Mouse (Mus musculus) Muller cell, postnatal 12 days (primary cell): ENCODE measurements at regions not wholly inside any gene's neighbourhood (a gene's known extent, or its start where the extent isn't known, plus 50 kb on each side); places are given as distances from the start of the nearest gene placed in this dataset.
"Not testable (repeated sequence)": the region's sequence is repeated elsewhere in the genome, so short reads cannot be mapped to it uniquely, and the experiment has no call there.

ENCODE experiments used
- DNase-seq: peaks from one replicate; pipeline ENCODE4 v3.0.0-alpha.2; 2015; ENCODE audit errors: inconsistent ontology term

GRCm38 (mm10) chr15:3909471-3909870, 69.9 kb downstream of the Fbxo4 start:
- DNase-seq = no peak

- DNase-seq = peak; percentile 35
These were observed 70.7 kb downstream of the Fbxo4 start for GRCm38 (mm10) chr15:3908721-3909120.

GRCm38 (mm10) chr15:3905548-3905947, 73.8 kb downstream of the Fbxo4 start:
- DNase-seq = peak; percentile 91

GRCm38 (mm10) chr15:3878429-3878828, 100.9 kb downstream of the Fbxo4 start:
- DNase-seq = peak; percentile 72

- peak; percentile 13 for DNase-seq
These were observed 101.9 kb downstream of the Fbxo4 start for GRCm38 (mm10) chr15:3877506-3877905.

DNA sequence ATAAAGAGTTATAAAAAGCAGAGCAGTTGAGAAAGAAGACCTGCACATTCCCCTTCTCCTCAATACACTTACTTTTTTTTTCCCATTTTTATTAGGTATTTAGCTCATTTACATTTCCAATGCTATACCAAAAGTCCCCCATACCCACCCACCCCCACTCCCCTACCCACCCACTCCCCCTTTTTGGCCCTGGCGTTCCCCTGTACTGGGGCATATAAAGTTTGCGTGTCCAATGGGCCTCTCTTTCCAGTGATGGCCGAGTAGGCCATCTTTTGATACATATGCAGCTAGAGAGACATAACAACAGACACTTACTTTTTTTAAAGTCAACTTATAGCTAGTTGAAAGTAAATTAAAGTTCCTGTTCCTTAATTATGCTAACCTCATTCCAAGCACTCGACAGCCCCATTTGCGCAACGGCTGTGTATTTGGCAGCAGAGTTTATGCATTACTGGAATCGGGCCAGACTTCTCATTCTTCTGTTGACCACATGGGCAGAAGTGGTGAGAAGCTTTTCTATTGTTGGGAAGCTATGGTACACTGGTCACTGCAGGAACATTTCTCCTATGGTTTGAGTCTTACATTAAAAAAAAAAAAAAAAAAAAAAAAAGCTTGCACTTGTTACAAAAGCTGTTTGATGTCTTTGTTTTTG, 104.0 kb downstream of the Fbxo4 start:
- DNase-seq = peak; percentile 84

DNA sequence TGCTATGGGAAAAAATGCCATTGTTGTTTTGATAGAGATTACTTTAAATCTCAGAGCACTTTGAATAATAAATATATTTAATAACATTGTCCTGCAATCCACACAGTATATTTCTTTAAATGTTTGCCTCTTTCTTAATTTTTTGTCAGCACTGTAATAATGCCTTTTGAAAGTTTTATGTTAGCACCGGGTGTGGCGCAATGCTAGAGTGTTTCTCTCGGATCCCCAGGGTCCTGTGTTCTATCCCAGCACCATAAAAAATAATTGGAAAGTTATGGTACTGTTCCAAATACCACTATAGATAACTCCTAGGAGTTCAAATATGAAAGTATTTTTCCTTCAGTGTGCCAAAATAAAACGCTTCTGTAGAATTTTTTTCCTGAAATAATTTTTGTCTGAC, 147.6 kb downstream of the Fbxo4 start:
- DNase-seq = no peak

GRCm38 (mm10) chr15:3805430-3805829, 173.9 kb downstream of the Fbxo4 start:
- DNase-seq = no peak

- no peak for DNase-seq
These were observed 192.6 kb upstream of the Ghr start for GRCm38 (mm10) chr15:3775865-3776264.

GRCm38 (mm10) chr15:3772228-3772789, 189.0 kb upstream of the Ghr start:
- DNase-seq = no peak

DNA sequence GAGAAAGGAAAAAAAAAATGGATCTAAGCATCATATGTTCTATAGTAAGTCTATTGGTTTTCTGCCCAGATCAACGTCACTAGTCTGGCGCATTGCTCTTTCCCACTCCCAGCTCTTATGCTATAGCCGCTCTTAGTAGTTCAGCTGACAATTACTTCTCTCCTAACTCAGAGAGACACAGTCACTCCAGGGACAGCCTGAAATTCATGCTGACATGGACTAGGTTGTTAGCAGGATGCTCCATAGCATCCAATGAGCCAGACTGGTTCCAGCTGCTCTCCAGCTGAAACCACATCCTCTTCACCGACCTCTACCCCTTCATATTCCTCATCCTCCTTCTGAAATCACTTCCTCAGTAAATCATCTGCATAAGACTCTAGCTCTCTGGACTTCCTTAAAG, 187.0 kb upstream of the Ghr start:
- no peak for DNase-seq

DNA sequence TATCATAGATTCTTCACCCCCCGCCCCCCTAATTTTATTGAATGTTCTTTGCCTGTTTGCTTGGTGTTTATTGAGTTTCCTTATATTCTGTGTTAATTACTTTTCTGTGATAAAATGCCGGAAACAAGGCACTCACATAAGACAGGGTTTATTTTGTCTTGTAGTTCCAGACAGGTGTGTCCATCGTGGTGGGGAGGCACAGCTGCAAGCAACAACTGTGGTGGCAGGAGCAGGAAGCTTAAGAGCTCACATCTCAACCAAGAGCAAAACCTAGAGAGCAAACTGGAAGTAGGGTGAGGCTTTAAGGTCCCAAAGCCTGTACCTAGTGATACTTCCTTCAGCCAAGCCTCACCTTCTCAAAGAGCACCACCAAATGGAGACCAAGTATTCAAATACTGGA, 181.4 kb upstream of the Ghr start:
- no peak for DNase-seq

DNA sequence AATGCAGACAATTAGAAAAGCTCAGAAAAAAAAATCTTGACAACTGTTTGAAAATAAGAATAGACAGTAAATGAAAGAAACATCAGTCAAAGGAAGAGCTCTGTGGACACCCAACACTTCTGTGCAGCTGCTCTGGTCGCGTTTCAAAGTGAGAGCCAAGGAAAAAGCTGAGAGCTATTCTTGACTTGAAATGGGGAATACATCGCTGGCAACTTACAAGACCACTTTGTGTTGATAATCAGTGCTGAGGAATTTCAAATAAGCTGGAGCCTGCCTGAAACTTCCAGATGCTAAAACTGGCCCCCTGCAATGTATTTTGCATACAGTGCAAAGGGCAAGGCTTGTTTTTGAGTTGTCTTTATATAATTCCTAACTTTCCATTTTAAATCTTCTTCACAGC, 177.1 kb upstream of the Ghr start:
- no peak for DNase-seq

- DNase-seq = no peak
These were observed 172.3 kb upstream of the Ghr start for GRCm38 (mm10) chr15:3755636-3756035.

DNA sequence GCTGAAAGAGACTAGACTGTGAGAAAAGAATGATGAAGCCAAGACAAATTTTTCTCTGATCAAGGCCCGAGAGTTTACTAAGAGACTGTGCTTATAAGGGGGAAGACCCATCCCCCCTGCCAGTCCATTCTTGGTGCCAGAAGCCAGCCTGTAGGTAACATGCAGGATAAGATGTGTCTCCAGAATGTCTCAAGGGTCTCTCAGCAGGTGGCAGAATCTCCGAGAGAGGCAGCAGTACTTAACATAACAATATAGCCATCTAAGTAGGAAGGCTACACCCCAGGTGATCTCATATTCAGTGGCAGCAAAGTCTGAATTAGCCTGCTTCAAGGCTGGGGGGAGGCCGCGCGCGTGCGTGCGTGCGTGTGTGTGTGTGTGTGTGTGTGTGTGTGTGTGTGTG, 164.8 kb upstream of the Ghr start:
- DNase-seq = not testable (repeated sequence)

DNA sequence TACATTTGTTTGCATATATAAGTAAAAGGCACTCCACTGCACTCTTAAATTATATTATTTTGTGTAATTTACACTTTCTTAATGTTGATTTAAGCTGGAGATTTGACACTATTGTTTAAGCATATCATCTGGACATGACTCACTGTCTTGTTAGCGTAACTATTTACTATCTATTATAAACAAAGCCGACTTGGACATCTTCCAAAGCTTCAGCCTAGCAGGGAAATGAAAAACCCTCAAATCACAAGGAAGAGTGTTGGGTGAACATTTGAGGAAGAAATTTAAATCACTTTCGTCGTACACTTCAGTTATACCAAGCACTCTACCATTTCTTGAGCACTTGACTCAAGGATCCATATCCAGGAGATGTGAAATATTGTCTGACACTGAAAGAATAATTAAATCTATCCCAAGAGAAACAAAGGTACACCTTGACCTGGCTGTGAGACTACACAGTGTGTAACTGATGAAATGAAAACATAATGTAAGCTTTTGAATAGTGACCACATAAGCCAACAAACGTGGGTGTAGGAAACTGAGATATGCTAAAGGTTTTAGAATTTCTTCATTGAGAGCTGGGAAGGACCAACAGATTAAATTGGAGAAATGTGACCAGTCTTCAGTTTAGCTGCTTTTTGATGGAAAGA, 160.0 kb upstream of the Ghr start:
- no peak for DNase-seq

GRCm38 (mm10) chr15:3742191-3742590, 158.9 kb upstream of the Ghr start:
- no peak for DNase-seq

GRCm38 (mm10) chr15:3725214-3725613, 141.9 kb upstream of the Ghr start:
- DNase-seq = peak; percentile 88

GRCm38 (mm10) chr15:3720668-3721340, 137.5 kb upstream of the Ghr start:
- peak; percentile 78 for DNase-seq

DNA sequence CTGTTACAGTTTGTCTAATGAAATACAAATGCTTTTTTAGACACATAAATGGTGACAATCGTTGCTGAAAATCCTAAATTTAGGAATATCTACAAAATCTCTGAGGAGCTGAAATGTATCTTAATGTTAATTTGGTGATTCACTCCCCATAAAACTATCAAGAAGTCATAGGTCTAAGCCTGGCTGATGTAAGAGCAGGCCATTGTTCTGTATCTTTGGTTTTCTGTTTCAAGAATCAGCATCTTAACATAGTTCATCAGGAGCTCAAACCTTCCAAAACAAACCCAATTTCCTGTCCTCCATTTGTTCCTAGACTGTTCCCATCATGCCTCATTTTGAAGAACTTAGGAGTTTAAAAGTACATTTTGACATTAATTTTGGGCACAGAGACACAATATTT, 128.5 kb upstream of the Ghr start:
- DNase-seq = no peak

DNA sequence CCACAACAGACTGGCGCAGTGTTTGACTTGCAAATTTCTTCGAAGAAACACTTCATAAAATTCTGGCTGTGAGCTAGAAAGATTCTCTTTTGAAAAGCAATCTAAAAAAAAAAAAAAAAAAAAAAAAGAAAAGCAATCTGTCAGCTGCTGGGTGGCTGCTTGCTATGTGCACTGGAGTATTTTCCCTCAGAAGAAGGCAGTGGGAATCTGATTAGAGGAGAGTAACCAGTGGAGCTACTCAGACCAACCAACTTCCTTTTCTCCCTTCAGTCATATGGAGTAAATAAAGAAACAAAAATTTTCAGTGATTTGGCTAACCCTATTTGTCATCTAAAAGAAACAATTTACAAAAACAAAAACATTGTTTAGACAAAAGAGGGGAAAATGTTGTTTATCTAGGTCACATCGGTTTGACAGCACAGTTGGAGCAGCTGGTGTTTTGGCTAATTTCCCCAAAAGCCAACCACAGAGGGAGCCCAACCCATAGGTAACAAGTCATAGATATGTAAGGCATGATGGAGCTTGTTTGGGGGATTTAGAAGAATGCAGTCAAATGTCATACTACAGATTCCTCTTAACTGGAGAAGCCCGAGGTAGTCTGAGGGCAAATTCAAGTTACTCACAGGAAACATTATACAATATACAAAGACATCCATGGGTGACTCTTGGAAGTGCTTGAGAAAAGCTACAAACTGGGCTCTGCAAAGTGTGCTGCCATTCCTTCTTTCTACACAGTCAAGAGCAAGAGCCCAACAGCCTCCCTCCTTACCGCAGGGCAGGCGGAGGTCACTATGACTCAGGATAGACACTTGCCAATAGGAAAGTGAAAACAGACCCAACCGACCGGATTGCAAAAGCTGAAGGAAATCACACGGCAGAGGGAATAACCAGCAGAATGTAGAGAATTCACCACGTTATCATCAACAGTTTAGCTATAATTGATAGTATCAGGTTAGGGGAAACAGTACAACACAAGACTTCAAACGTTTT, 124.1 kb upstream of the Ghr start:
- DNase-seq = peak; percentile 88
